Mouse (Mus musculus): Measurements from ENCODE around the gene Dohh. TPM values are rescaled to one million over a fixed set of nuclear protein-coding genes. Genes with fewer than 3 reads are reported as not detected.

Dohh gene
- polyA plus RNA-seq, 1 experiment from 2014 or later: 55.2 TPM

DNA sequence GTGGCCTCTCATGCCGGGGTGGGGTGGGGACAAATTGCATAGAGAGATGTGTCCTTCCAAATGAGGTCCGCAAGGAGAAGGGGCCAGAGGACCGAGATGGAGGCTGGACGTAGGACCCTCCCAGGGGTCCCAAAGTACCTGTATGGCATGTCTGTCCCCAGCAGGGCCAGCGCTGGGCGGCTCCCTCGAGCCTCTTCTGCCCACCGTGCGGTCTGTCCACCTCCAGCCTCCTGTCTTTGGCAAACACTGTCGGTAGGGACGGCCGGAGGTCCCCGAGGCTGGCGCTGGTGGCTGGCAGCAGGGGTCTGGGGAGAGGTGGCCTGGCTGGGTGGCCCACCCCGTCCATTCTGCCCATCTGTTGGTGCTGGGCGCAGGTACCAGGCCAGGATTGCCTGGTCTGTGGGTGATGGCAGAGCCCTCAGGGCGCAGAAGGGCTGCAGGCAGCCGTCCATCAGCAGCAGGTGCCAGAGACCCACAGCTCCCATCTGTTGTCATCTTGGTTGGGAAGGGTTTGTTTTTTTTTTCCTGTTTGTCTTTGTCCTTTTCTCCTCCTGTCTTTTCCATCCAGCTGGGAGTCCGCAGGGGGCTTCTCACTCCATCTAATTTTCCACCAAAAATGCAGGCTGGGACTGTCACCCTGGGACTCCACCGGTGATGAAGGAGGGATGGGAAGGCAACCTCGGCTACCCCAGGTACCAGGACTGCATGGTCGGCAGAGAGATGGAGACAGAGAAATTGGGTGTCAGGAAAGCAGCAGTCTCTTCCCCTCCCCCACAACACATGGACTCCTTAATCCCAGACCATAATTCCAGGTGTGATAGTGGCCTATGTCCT lies 16.4 kb downstream of the Dohh start:
- Histone ChIP-seq H3K9me3 (ENCODE audit: low read length) (no peaks in the 10 kb centered on the region), H3K4me2 (replicated peaks; ENCODE audit: low read depth, low read length) (no peak overlapping the region), H3K27ac (ENCODE audit: low read length) (no peak overlapping the region), H3K9ac (replicated peaks; ENCODE audit: low read depth) (no peak overlapping the region), H3K4me1 (ENCODE audit: insufficient read depth, low read depth, low read length) (peaks cover 15% of the 10 kb centered on the region), H3K36me3 (ENCODE audit: insufficient read depth, low read length) (peaks cover 33% of the 10 kb centered on the region), H3K4me3 (ENCODE audit: low read depth, low read length) (no peak overlapping the region), H3K27me3 (replicated peaks; ENCODE audit: insufficient read depth, low read length) (no peaks in the 10 kb centered on the region)
- ATAC-seq (no peak), DNase-seq (ENCODE audit: low spot score) (no peak)
- TF ChIP-seq EP300 (IDR thresholded peaks at IDR 0.05): no peak
- no peak for TF ChIP-seq CTCF (IDR thresholded peaks at IDR 0.05)
- WGBS: 65% methylated on average over 22 of the region's 22 CpGs

DNA sequence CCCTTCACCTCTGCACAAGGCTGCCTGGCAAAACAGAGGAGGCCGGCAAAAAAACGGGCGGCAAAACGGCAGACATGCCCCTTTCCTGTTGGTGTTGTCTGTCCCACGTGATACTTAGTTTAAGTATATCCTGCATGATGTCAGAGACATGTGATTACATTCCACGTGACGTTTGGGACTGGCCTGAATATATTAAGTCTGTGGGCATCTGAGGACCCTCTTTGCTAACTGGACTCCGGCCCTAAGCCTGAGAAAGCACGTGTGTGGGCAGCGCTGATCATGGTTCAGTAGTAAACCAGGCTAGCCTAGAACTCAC lies 16.9 kb downstream of the Dohh start:
- Histone ChIP-seq H3K4me1 (ENCODE audit: insufficient read depth, low read depth, low read length) (peaks cover 15% of the 10 kb centered on the region), H3K4me3 (ENCODE audit: low read depth, low read length) (no peak overlapping the region), H3K9ac (replicated peaks; ENCODE audit: low read depth) (no peak overlapping the region), H3K9me3 (ENCODE audit: low read length) (no peaks in the 10 kb centered on the region), H3K27me3 (replicated peaks; ENCODE audit: insufficient read depth, low read length) (no peaks in the 10 kb centered on the region), H3K36me3 (ENCODE audit: insufficient read depth, low read length) (peaks cover 33% of the 10 kb centered on the region), H3K27ac (ENCODE audit: low read length) (peak overlapping the region; percentile 77), H3K4me2 (replicated peaks; ENCODE audit: low read depth, low read length) (no peak overlapping the region)
- ATAC-seq: peak; percentile 34
- peak; percentile 62 for DNase-seq (ENCODE audit: low spot score)
- WGBS: 42% methylated on average over 10 of the region's 10 CpGs
- TF ChIP-seq CTCF (IDR thresholded peaks at IDR 0.05): no peak

DNA sequence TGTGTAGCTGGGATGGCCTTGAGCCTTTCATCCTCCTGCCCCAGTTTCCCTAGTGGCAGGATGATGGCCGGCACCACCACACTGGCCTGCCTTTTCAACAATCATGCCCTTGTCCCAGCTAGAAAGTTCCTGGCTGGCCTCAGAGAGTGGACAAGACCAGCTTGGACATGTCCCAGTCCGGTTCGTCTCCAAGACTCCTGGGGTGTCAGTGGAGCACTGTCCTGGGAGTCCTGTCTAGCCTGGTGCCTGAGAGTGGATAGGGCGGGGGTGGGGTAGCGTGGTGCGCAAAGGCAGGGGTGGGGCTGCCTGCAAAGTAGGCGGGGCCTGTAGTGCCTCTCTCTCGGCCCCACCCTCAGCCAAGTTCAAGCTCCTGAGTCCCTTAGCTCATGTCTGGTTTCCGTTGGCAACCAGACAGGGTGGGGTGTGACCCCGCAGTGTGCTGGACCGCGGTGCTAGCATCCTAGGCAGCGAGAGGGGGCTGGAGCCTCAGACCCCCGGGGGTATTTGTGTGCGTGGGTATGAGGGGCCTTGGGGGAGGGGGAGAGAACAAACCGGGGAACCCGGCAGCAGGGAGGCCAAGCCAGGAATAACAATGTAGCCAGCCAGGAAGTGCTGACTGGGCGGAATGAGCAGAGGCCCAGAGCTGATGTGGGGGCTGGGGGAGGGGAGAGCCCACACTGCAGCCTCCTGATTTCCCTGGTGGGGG lies 17.4 kb downstream of the Dohh start:
- Histone ChIP-seq H3K9me3 (ENCODE audit: low read length) (no peaks in the 10 kb centered on the region), H3K4me2 (replicated peaks; ENCODE audit: low read depth, low read length) (peak overlapping the region; percentile 25; the same call in 1 of the 2 replicates), H3K36me3 (ENCODE audit: insufficient read depth, low read length) (peaks cover 33% of the 10 kb centered on the region), H3K9ac (replicated peaks; ENCODE audit: low read depth) (no peak overlapping the region), H3K27me3 (replicated peaks; ENCODE audit: insufficient read depth, low read length) (no peaks in the 10 kb centered on the region), H3K27ac (ENCODE audit: low read length) (peak overlapping the region; percentile 77), H3K4me1 (ENCODE audit: insufficient read depth, low read depth, low read length) (peaks cover 15% of the 10 kb centered on the region), H3K4me3 (ENCODE audit: low read depth, low read length) (no peak overlapping the region)
- DNase-seq (ENCODE audit: low spot score) (peak; percentile 91), ATAC-seq (peak; percentile 84)
- no peak for TF ChIP-seq EP300 (IDR thresholded peaks at IDR 0.05)
- peak; percentile 16; the same call in 1 of the 2 replicates for TF ChIP-seq CTCF (IDR thresholded peaks at IDR 0.05)
- WGBS: 12% methylated on average over 17 of the region's 18 CpGs

- peak overlapping the region; percentile 25; the same call in 1 of the 2 replicates for H3K4me2 ChIP-seq (replicated peaks; ENCODE audit: low read depth, low read length)
- no peaks in the 10 kb centered on the region for H3K27me3 ChIP-seq (replicated peaks; ENCODE audit: insufficient read depth, low read length)
- peaks cover 15% of the 10 kb centered on the region for H3K4me1 ChIP-seq (ENCODE audit: insufficient read depth, low read depth, low read length)
- no peak overlapping the region for H3K9ac ChIP-seq (replicated peaks; ENCODE audit: low read depth)
- ATAC-seq (no peak), DNase-seq (ENCODE audit: low spot score) (no peak)
- TF ChIP-seq EP300 (IDR thresholded peaks at IDR 0.05): no peak
- no peak for TF ChIP-seq CTCF (IDR thresholded peaks at IDR 0.05)
- peak overlapping the region; percentile 77 for H3K27ac ChIP-seq (ENCODE audit: low read length)
- no peak overlapping the region for H3K4me3 ChIP-seq (ENCODE audit: low read depth, low read length)
- H3K36me3 ChIP-seq (ENCODE audit: insufficient read depth, low read length): peaks cover 33% of the 10 kb centered on the region
- H3K9me3 ChIP-seq (ENCODE audit: low read length): no peaks in the 10 kb centered on the region
- 23% methylated on average over 4 of the region's 7 CpGs for WGBS
Observed at GRCm38 (mm10) chr10:81402227-81402765, 18.1 kb downstream of the Dohh start.

- Histone ChIP-seq H3K9ac (replicated peaks; ENCODE audit: low read depth) (no peak overlapping the region), H3K27ac (ENCODE audit: low read length) (no peak overlapping the region), H3K9me3 (ENCODE audit: low read length) (no peaks in the 10 kb centered on the region), H3K4me1 (ENCODE audit: insufficient read depth, low read depth, low read length) (peaks cover 25% of the 10 kb centered on the region), H3K4me3 (ENCODE audit: low read depth, low read length) (no peak overlapping the region), H3K27me3 (replicated peaks; ENCODE audit: insufficient read depth, low read length) (no peaks in the 10 kb centered on the region), H3K4me2 (replicated peaks; ENCODE audit: low read depth, low read length) (no peak overlapping the region), H3K36me3 (ENCODE audit: insufficient read depth, low read length) (peaks cover 28% of the 10 kb centered on the region)
- ATAC-seq: no peak
- WGBS: 75% methylated on average over 10 of the region's 10 CpGs
- TF ChIP-seq EP300 (IDR thresholded peaks at IDR 0.05): no peak
- no peak for TF ChIP-seq CTCF (IDR thresholded peaks at IDR 0.05)
- no peak for DNase-seq (ENCODE audit: low spot score)
Observed at GRCm38 (mm10) chr10:81403511-81403910, 19.3 kb downstream of the Dohh start.

DNA sequence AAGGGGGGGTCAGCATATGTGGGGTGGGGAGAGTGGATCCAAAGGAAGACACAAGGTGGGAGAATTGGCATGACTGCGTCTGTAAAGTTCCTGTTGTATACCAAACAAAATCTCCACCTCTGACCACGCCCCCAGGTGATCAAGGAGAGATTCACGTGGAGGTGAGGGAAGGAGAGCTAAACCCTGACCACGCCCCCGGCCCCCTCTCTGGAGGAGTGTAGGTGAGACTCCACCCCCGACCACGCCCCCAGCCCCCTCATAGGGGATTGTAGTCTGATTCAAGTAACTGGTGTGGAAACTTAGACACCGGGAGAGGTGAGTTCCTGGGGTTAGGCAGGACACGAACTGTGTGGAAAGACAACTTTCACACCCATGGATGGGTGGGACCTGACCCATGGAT lies 19.9 kb downstream of the Dohh start:
- ATAC-seq (no peak), DNase-seq (ENCODE audit: low spot score) (no peak)
- peaks cover 26% of the 10 kb centered on the region for H3K36me3 ChIP-seq (ENCODE audit: insufficient read depth, low read length)
- no peak overlapping the region for H3K4me3 ChIP-seq (ENCODE audit: low read depth, low read length)
- H3K9ac ChIP-seq (replicated peaks; ENCODE audit: low read depth): no peak overlapping the region
- no peaks in the 10 kb centered on the region for H3K27me3 ChIP-seq (replicated peaks; ENCODE audit: insufficient read depth, low read length)
- 43% methylated on average over 9 of the region's 9 CpGs for WGBS
- no peaks in the 10 kb centered on the region for H3K9me3 ChIP-seq (ENCODE audit: low read length)
- H3K4me1 ChIP-seq (ENCODE audit: insufficient read depth, low read depth, low read length): peaks cover 27% of the 10 kb centered on the region
- H3K4me2 ChIP-seq (replicated peaks; ENCODE audit: low read depth, low read length): no peak overlapping the region
- TF ChIP-seq CTCF (IDR thresholded peaks at IDR 0.05) (no peak), EP300 (IDR thresholded peaks at IDR 0.05) (no peak)
- peak overlapping the region; percentile 26; the same call in 1 of the 2 replicates for H3K27ac ChIP-seq (ENCODE audit: low read length)
